Mouse (Mus musculus) urinary bladder, postnatal 25 days (tissue): ENCODE results near the gene Tulp2.
"Not testable (repeated sequence)": the region's sequence is repeated elsewhere in the genome, so short reads cannot be mapped to it uniquely, and the experiment has no call there.

Source experiments
- DNase-seq: peaks from one replicate; pipeline ENCODE4 v3.0.0; 2022; ENCODE audit warnings: low spot score

The Tulp2 gene

DNA sequence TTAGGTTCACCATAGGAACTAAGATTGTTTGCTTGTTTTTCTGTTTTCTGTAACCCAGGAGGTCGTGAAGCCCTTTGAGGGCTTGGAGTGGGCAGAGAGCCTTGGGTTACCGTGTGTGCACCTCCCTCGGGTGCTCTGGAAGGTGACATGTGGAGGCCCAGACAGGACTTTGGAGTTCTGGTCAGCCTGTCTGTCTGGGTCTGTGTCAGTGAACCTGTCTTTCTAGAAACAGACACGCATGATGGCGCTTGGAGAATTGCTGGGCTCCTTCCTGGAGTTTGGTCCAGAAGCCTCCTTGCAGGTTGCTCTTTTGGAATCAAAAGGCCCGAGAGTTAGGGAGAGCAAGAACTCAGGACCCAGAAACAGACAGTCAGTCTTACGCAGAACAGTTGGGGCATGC is 21.3 kb upstream of the Tulp2 start:
- DNase-seq, result no peak

DNA sequence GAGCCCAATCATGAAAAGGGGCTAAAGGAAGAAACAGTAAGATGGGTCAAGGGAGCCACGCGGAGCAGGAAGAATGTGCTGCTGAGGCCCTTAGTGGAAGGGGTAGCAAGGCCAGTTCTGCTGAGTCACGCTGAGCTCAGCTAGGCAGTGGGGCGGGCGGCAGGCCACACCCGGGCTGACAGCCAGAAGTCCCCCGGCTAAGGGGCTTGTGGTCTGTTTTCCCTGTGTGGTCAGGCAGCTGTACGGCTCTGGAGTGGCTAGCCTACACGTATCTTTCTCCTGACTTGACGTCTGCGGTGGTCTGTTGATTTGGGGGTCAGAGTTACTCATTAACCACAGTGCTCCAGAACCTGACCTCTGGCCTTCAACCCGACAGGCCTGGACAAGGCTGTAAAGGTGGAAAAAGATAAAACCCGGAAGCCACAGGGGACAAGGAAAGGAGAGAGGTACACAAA is 20.8 kb upstream of the Tulp2 start:
- peak; percentile 70 for DNase-seq

DNA sequence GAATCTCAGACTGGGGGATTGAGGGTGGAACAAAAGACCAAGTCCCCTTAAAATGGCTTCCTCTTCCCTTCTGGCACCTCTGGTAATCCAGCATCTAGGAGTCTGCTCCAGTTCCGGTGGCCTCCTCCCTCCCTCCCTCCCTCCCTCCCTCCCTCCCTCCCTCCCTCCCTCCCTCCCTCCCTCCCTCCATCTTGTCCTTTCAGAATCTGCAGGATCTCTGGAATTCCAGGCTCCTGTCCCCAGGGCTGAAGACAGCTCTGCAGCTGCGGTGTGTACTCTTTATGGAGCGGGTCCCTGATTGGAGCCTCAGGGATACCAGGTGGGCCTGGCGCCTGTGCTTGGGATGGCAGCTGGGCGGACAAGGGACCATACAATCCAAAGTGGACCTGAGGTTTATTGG is 20.4 kb upstream of the Tulp2 start:
- DNase-seq, result no peak

DNA sequence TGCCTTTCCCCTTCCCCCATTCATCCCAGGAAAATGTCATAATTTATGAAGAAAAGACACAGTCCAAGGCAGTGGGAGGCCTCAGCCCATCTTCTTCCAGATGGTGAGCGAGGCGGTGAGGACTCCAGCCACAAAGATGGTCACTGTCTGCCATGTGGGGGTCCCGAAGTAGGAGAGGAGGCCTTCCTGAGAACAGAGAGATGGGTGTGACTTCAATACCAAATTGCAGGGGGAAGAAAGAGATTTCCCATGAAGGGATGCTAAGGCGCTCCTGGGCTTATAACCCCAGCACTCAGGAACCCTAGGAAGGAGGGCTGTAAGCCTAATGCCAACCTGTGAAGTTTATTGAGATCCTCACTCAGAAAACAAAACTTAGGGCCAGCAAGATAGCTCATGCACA is 19.9 kb upstream of the Tulp2 start:
- DNase-seq, result no peak

DNA sequence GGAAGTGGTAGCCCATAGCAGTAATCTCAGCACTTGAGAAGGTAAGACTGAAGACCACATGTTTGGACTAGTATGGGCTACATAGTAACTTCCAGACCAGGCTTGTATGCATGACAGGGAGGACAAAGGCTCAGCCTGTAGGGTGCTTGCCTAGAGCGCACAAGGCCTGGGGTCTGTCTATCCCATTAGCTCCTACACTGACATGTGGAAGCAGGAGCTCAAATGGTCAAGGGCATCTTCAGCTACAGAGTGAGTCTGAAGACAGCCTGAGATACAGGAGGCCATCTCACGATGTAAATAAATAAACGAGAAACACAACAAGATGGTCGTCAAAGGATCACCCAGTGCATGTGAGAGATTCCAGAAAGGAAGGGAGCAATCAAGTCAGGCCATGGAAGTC is 19.4 kb upstream of the Tulp2 start:
- no peak for DNase-seq

DNA sequence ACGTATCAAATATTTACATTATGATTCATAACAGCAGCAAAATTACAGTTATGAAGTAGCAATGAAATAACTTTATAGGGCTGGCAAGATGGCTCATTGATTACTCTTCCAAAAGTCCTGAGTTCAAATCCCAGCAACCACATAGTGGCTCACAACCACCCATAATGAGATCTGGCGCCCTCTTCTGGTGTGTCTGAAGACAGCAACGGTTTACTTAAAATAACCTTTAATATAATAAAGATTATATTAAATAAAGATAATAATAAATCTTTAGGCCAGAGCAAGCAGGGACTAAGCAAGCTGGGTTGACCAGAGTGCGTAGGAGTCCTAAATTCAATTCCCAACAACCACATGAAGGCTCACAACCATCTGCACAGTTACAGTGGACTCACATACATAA is 18.8 kb upstream of the Tulp2 start:
- not testable (repeated sequence) for DNase-seq

DNA sequence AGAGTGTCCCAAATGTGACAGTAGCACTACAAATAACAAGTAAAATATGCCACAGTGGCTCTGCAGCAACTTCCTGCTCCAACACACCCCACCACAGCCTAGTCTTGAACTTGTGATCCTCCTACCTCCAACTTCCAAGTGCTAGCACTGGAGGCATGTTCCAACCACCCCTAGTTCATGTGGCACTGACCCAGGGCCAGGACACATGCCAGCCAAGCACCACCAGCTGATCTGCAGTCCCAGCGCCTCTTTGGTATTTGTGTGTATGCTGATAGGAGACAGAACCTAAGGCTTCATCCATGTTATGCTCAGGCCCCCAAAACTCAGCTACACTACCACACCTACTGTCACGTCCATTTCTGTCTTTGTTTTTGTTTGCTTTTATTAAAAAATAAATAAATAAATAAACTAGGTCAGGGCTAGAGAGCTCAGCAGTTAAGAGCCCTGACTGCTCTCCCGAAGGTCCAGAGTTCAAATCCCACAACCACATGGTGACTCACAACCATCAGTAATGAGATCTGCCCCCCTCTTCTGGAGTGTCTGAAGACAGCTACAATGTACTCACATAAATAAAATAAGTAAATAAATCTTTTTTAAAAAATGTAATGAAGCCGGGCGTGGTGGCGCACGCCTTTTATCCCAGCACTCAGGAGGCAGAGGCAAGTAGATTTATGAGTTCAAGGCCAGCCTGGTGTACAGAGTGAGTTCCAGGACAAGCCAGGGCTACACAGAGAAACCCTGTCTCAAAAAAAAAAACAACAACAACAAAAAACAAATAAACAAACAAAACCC is 17.5 kb upstream of the Tulp2 start:
- DNase-seq, result no peak

DNA sequence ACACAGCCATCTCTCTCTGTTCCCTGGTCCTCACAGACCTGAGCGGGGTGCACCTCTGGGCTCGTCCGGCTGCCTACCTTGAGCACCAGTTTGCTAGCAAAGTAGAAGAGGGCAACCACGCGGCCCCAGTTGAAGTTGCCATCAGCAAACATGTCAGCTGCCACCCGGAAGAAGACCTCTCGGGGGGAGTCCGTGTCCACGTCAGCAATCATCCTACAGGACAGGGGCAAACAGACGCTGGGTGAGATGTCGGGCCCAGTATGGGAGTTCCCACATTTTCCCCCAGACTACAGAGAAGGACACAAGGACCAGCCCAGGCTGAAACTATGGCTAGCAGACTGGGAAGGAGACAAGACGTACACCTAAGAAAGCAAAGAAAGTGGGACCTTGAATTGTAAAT is 16.6 kb upstream of the Tulp2 start:
- no peak for DNase-seq

DNA sequence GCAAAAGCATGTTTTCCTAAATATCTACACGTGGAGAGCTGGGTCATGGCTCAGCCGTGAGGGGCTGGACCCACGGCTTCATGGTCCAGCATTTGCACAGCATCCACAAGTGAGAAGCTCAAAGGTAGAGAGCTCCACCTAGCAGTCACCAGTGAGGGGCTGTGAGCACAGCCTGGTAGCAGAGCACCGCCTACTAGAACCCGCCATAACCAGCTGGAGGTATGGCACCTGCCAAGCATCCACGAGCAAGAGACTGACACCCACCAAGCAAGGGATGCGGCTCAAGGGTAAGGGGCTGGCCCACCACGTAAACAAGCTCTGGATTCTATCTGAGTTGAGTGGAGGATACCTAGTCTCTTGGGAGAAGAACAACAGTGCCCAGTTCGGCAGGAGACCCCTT is 16.1 kb upstream of the Tulp2 start:
- no peak for DNase-seq

DNA sequence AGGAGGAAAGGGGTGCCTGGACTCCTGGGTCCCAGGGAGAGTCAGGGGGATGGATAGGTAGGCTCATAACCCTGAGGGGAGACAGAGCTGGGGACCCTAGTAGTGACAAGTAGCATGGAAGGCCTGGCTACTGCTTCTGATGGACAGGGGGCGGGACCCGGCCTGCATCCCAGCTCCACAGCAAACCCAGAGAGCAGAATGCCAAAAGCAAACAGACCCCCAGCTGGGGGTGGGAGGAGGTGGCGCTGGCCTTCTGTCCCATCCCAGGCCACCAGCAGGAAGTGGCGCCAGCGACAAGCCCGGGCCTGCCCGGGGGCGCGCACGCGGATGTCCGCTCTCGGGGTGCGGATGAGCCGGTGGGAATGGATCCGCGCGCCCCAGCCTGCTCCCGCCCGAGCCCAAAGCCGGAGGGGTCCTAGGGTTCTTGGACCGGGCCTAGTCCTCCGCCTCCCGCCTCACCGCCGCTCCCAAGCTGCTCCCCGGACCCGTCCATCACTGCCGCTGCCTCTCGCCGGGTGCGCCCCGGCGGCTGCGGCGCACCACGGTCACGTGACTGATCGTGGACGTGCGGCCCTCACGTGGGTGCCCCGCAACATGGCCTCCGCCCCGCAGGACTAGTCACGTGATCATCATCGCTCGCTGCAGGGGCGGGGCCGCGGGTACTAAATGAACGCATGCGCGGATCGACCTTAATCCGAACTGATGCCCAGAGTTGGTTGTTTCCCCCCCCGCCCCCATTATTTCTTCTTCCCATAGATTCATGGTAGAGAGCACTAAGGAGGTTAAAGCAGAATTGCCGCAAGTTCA is 15.2 kb upstream of the Tulp2 start, which contains the start of gene Bax:
Gene Bax, minus strand, starts transcription at position 616 of the 807 bp plus-strand sequence.
- peak; percentile 93 for DNase-seq

DNA sequence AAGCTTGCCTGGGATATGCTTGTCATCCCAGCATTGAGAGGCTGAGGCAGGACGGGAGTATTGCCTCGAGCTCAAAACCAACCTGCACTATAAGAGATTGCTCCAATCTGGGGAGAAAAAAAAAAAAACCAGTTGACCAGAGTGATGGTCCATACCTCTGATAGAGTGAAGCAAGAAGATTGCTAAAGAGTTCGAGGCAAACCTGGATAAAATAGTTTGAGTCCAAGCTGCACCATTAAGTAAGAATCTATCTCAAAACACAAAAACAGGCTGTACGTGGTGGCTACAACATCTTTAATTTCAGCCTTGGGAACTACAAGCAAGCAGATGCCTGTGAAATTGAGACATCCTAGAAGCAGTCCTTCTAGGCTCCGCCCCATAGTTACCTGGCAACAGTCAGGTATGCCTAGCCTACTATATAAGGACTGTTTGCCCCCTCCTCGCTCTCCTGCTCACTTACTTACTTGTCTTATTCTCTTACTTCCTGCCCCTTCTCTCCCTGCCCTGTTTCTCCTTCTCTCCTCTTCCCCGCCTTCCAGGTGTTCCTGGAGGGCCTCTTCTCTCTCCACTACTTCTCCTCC is 14.5 kb upstream of the Tulp2 start:
- no peak for DNase-seq

DNA sequence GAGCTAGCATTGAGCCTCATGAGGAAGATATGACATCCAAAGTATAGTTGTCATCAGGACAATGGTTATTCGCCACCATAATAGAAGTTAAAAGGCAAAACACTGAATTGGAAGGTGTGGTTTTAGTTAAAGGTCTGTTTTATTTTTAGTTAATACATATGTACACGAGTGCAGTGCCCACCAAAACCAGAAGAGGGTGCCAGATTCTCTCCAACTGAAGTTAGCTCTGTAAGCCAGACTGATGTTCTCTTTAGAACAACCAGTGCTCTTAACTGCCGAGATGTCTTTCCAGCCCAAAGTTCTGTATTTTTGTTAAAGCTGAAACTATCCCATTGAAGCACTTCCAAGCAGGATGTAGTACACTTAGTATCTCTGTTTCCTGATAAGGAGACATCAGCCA is 10.8 kb upstream of the Tulp2 start:
- DNase-seq, result no peak

DNA sequence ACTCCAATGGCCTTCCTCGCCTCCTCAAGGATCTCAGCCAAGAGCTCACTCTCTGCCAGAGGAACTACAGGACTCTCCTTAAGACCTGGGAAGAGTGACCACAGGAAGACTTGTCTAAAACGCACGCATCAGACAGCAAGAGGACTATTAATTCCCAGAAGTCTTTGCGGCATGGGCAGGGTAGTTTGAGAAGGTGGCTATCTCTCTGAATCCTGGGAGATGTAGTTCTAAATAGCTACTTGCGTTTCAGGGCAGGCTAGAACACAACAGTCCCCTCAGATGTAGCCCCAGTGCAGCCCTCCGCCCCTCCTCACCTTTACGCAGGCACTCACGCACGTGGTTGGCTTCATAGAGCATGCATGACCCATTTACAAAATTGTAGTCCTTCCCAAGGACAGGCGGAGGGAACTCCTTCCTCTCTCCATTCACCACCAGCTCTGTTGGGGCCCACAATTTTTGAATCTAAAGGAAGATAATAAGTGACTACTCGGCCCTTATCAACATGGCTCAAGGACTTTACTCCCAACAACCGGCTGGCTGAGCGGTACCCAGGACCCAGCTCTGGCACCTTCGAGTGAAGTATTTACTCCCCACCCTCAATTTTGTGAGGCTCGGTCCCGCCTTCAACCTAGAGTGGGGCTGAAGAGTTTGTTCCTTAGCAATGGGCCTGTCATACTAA is 6.2 kb upstream of the Tulp2 start:
- DNase-seq, result no peak

DNA sequence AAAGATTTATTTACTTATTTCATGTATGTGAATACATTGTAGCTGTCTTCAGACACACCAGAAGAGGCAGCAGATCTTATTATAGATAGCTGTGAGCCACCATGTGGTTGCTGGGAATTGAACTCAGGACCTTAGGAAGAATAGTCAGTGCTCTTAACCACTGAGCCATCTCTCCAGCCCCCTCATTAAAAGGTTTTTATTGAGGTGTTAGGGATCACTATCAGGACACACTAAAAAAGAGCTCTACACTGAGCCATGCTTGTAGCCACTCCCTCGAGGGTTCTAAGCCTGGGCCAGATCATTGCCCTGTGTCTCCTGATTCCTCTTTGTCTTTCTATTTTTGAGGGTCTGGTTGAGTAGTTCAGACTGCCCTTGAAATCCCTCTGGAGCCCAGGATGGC is 5.2 kb upstream of the Tulp2 start:
- no peak for DNase-seq

DNA sequence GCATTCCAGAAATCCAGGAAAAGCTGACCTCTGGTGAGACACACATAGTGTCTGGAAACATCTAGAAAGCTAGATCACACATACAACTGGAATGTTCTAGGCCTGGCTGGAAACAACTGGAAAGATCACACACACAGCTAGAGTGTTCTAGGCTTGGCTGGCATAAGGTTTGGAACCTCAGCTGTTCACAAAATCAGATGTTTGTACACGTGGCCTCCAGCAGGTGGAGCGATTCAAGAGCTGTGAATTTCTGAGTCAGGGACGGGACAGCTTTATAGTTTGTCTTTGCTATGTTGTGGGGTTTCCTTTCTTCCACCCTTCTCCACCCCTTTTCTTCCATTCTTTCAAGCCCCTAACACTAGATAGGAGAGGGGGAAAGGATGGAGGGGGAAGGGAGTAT is 4.7 kb upstream of the Tulp2 start:
- peak; percentile 59 for DNase-seq

DNA sequence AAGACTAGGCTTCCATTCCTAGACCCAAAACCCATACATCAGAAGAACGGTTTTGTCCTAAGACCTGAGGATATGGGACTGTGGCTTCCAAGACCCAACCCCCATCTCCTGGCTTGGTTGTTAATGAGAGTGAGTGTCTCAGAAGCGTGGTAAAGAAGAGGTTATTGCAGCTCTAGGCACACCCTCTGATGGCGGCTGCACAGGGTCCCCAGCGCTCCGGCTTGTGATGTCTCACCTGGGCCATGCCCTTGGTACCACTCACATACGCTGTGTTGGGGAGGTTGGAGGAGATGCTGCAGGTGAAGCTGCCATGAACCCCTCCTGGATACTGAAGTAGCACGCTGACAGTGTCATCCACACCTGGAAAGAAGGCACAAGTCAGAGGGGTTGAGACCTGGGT is 2.9 kb upstream of the Tulp2 start:
- DNase-seq, result no peak

DNA sequence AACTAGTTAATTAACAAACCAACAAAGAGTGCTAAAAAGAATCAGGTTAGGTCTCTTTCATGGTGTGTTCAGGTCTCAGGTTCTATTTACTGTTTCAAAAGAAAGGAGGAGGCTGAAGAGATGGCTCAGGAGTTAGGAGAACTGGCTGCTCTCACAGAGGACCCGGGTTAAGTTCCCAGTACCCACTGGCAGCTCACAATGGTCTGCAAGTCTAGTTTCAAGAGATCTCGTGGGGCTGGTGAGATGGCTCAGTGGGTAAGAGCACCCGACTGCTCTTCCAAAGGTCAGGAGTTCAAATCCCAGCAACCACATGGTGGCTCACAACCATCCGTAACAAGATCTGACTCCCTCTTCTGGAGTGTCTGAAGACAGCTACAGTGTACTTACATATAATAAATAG is 1.4 kb upstream of the Tulp2 start:
- not testable (repeated sequence) for DNase-seq

DNA sequence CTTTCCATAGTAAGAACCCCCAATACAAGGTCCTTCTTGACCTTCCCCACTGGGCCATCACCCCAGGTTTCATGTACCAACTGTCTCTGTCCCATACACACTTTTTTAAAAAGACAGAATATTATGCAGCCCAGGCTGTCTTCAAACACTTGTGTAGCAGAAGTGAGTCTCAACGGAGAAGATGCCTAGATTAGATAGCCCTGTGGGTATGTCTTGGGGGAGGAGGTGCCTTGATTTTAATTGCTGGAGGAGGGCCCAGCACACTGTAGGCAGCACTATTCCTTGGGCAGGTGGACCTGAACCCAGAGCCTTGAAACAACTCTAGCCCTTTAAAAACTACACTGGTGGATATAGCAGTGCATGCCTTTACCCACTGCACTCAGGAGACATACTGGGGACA is 489 bp downstream of the Tulp2 start:
- no peak for DNase-seq

DNA sequence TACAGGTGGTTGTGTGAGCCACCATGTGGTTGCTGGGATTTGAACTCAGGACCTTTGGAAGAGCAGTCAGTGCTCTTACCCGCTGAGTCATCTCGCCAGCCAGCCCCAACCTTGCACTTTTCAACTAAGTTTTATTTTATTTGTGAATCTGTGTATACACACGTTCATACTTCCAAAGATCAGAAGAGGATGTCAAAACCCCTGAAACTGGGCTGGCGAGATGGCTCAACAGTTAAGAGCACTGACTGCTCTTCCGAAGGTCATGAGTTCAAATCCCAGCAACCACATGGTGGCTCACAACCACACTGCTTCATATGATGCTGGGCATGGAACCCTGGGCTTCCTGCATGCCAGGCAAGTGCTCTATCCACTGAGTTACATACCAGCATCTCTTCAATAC is 3.3 kb downstream of the Tulp2 start:
- not testable (repeated sequence) for DNase-seq

DNA sequence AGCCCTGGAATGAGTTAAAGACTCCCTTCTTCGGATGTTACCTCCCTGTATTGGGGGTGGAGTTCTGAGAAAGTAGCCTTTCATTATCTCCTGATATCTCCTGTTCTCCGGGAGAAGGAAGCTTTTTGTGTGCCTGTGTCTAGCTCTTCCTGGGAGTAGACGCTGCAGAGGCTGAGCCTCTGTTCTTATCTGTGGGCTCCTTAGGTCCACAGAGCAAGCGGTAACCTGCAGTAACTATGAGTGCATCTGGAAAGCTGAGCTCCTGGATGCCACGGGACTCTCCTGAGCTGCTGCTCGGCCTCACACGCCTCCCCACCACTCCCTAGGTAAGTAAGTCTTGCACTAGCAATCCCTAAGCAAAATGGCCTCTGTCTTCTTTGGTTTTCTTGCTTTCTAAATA is 4.5 kb downstream of the Tulp2 start:
- no peak for DNase-seq

DNA sequence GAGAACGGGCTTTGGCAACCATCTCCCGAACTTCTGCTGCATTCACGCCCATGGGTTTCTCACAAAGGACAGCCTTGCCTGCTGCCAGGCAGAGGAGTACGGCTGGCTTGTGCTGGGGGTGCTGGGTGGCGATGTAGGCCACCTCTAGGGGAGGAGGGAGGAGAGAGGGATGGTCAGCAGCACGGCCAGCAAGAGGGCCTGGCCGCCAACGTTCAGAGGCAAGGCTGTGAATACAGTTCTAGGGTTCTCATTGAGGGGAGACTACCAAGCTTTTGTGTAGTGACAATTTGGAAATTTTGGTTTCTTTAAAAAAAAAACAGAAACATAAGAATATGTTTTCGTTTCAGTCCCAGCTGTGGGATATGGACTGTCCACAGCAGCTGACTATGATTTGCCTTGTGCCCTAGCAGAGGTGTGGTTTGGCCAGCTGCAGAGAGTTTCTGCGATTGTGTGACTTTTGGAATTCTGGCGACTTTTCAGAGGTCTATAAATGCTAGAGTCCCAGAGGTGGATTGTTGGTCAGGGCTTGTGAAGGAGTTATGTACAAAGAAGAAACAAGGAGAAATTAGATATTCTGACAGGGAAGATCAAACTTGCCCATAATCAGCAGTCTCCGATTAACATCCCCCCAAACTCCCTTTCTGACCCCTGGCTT is 5.2 kb downstream of the Tulp2 start, which contains the start of gene Gm45808:
Gene Gm45808, minus strand, starts transcription at position 51 of the 655 bp plus-strand sequence.
- DNase-seq, result no peak

DNA sequence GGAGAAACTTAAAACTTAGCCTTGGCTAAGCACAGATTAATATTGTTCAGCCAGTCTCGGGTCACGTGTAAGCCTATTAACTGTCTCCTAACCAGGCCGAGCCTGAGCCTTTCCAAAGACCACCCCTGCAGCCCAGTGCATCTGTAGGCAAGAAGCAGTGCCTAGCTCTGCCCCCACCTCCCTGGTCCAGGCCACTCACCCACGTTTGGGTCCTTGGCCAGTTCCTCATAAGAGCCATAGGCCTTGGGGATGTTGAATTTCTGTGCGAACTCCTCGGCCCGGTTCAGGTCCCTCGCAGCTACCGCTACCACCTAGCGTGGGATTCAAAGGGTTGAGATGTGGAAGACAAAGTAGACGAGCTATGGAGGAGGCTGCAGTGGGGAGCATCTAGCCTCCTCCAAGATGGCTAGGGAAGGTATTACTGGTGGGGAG is 6.2 kb downstream of the Tulp2 start:
- no peak for DNase-seq
